Comparison of ENCODE assay signal across 29 mouse cellular contexts in the genomic region with DNA sequence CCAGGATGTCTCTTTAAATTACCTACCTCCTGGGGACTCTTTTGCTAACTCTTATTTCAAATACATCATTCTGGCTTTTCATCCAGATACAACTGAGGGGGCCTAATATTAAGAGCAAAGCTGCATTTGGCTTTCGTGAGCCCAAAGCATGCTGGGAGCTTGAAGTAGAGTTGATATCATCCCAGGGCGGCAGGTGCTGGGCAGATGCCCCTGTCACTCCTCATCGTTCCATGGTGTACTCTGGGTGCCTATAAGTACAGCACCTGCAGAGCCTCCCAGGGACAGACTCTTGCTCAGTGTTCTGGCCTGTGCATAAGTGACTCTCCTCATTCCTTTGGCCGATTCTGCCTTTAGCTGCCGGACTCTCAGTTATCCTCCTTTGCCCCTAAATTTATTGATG. TPM values are rescaled to one million over a fixed set of nuclear protein-coding genes. Genes with fewer than 3 reads are reported as not detected.
"Had no signal": no experiment of that assay in that cellular context is flagged by ENCODE, and none has a peak within 500 bp of the region (broad histone marks: within the 10 kb centered on the region; RNA-seq: fewer than 3 reads in every experiment).

No protein-coding gene starts in this region.

- H3K4me3 ChIP-seq: limb, embryonic 10.5 days; limb, embryonic 12.5 days; limb, embryonic 13.5 days; limb, embryonic 15.5 days; liver, embryonic 12.5 days; liver, embryonic 13.5 days; liver, embryonic 15.5 days; lung, embryonic 15.5 days; megakaryocyte, embryonic 14.5 days; midbrain, embryonic 10.5 days; midbrain, embryonic 12.5 days; midbrain, embryonic 13.5 days; midbrain, embryonic 15.5 days; neural tube, embryonic 12.5 days had no signal

- H3K27me3 ChIP-seq: limb, embryonic 12.5 days; limb, embryonic 13.5 days; limb, embryonic 15.5 days; liver, embryonic 12.5 days; liver, embryonic 13.5 days; lung, embryonic 15.5 days; megakaryocyte, embryonic 14.5 days; midbrain, embryonic 12.5 days; midbrain, embryonic 13.5 days; midbrain, embryonic 15.5 days; neural tube, embryonic 12.5 days had no signal

- H3K4me2 ChIP-seq: limb, embryonic 12.5 days; limb, embryonic 13.5 days; limb, embryonic 15.5 days; liver, embryonic 11.5 days; liver, embryonic 12.5 days; liver, embryonic 13.5 days; liver, embryonic 15.5 days; lung, embryonic 14.5 days; lung, embryonic 15.5 days; midbrain, embryonic 11.5 days; midbrain, embryonic 12.5 days; midbrain, embryonic 13.5 days; midbrain, embryonic 15.5 days; neural tube, embryonic 12.5 days had no signal

- DNase-seq: left cerebral cortex, postnatal 4 days; liver; liver, embryonic 13.5 days; liver, postnatal 0 days; lung, adult 18-20 months; lung, adult 2 months; lung, embryonic 14.5 days; lung, postnatal 10 days; lung, postnatal 14 days; lung, postnatal 36 days; lung, postnatal 4 days; midbrain, embryonic 14.5 days had no signal

- H3K36me3 ChIP-seq: limb, embryonic 15.5 days; liver, embryonic 12.5 days; liver, embryonic 13.5 days; liver, embryonic 15.5 days; lung, embryonic 15.5 days; midbrain, embryonic 10.5 days; midbrain, embryonic 12.5 days; midbrain, embryonic 15.5 days; neural tube, embryonic 12.5 days had no signal

RNA-seq across cellular contexts. Expression of a gene that starts 13.5 kb away (rescaled TPM):
- total RNA-seq: monocyte, adult 5-6 weeks had no signal
- polyA plus RNA-seq: macrophage had no signal
